Mouse (Mus musculus) cerebellum, adult 11 months (tissue): Measurements from ENCODE around the gene Wdr5b.
A peak's percentile ranks its signal among the peaks of the same experiment; 100 is the strongest.

ENCODE experiments used
- DNase-seq: peaks from one replicate; pipeline ENCODE4 v3.0.0; 2022

Wdr5b gene

DNA sequence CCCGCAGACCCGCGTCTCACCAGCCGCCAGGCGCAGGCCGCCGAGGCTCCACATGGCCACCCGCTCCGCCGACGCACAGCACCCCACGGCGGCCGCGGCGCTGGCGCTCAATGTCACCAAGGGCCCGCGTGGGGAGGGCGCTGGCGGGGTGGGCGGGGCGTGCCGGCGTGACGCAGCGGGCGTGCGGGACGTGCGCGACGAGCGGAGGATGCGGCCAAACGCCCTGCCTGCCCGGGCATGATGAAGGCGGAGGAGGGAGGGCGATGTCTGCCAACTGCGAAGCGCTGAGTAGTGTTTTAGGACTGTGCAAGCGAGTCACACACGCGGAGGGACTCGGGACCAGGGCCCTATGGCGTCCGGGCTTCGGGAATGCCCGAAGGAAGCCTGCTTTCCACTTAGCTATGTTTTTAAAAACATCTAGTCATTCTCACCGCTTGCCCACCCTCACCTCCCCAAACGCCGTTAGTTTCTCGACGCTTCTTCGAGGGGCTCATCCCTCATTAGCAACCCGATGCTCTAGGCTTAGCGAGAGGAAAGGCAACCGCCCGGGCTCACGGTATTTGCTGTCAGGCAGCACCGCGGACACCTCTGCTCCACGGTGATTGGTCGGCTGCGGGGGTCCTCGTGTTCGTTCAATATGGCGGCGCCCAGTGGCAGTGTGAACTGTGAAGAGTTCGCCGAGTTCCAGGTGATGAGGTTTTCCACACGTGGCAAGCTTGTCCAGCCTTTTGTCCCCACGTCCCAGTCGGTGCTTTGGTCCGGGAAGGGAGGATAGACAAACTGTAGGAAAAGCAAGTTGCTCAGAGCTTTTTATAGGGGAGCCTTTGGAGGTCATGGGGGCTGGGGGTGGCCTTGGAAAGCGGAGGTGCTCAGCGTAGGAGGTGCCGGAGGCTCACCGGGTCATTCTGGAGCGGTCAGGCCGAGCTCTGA lies 30.7 kb downstream of the Wdr5b start, which contains the start of the genes Fam162a and Ccdc58:
TSS of gene Fam162a (minus strand) at position 145 of the 930 bp plus-strand sequence.
TSS of gene Ccdc58 (plus strand) at position 236 of the 930 bp plus-strand sequence.
- DNase-seq, result peak; percentile 93

DNA sequence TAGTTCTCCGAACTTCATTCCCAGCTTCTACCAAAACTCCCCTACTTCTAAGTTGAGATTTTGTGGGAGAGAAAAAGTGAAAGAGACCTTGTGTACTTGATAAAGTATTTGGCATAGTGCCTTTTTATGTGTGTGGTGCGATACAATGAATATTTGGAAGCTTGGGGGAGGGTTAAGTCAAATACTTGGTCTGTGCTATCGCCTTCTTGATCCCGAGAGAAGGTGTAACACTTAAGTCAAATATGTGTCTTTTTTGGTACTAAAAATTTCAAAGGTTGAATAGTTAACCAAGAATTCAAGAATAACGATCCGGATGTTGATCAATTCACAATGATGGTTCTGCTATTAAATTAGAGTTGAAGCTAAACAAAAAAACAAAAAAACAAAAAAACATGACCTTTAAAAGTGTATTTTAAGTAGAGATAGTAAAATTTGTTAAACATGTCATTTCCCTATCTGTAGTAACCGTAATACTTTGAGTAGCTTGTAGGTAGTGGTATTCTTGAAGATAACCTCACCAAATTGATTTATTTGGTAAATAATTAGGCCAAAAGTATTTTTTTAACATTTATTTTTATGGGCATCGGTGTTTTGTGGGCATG lies 31.5 kb downstream of the Wdr5b start:
- DNase-seq, result no peak

- no peak for DNase-seq
Measured at GRCm38 (mm10) chr16:36074772-36075171, 33.8 kb downstream of the Wdr5b start.

DNA sequence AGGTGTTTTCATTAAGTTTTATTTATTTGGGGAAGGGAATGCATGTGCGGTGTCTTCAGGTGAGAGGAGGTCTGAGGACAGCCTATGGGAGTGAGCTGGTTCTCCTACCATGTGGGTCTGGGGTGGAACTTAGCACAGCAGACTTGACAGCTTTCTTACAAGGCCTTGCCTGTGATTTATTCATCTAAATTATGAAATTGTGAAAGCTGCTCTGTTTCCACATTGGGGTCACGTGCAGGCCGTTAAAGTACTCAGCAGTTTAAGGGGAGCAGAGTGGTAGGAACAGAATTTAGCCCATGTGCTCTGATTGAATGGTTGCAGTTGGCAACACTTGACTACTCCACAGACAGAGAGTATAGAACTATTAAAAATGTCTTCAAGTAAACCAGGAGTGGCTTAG lies 38.9 kb downstream of the Wdr5b start:
- no peak for DNase-seq

- no peak for DNase-seq
Measured at GRCm38 (mm10) chr16:36087846-36088245, 46.9 kb downstream of the Wdr5b start.

GRCm38 (mm10) chr16:36089065-36089464 lies 48.1 kb downstream of the Wdr5b start:
- DNase-seq, result no peak

GRCm38 (mm10) chr16:36089850-36090616 lies 49.0 kb downstream of the Wdr5b start:
- no peak for DNase-seq

GRCm38 (mm10) chr16:36090785-36091509 lies 50.0 kb downstream of the Wdr5b start:
- DNase-seq, result no peak
